Mouse (Mus musculus) forebrain, embryonic 14.5 days (tissue): ENCODE data around the gene Gns. TPM values are rescaled to one million over a fixed set of nuclear protein-coding genes. Genes with fewer than 3 reads are reported as not detected.

Source experiments
- ATAC-seq: fragments of 200-750 bp; cut with Nextera tagmentation; 2 replicates; pipeline ENCODE4 v1.8.0; 2017; ENCODE audit warnings: mild to moderate bottlenecking, moderate library complexity
- DNase-seq: peaks from one replicate; pipeline ENCODE4 v3.0.0-alpha.2; 2015; ENCODE audit warnings: low spot score
- H3K27ac ChIP-seq: fragments of 300-500 bp; sonication (generic); 2 replicates; pipeline ENCODE4 v1.5.1; 2014; ENCODE audit warnings: low read depth, mild to moderate bottlenecking, control low read depth, low read length, moderate library complexity
- H3K27me3 ChIP-seq: fragments of 300-500 bp; sonication (generic); replicated peaks from 2 replicates; pipeline ENCODE4 v1.6.1; 2014; ENCODE audit warnings: low read length, control low read depth, mixed read lengths; ENCODE audit not compliant: control insufficient read depth, insufficient read depth
- H3K36me3 ChIP-seq: fragments of 300-500 bp; sonication (generic); 2 replicates; pipeline ENCODE4 v1.6.1; 2014; ENCODE audit warnings: low read length, control low read depth; ENCODE audit not compliant: control insufficient read depth, insufficient read depth
- H3K4me1 ChIP-seq: fragments of 300-500 bp; sonication (generic); 2 replicates; pipeline ENCODE4 v1.6.1; 2014; ENCODE audit warnings: antibody characterized with exemption, low read length, control low read depth; ENCODE audit not compliant: control insufficient read depth, insufficient read depth
- H3K4me2 ChIP-seq: fragments of 300-500 bp; sonication (generic); 2 replicates; pipeline ENCODE4 v1.6.1; 2014; ENCODE audit warnings: mild to moderate bottlenecking, control low read depth, low read length
- H3K4me3 ChIP-seq: fragments of 300-500 bp; sonication (generic); 2 replicates; pipeline ENCODE4 v1.5.1; 2014; ENCODE audit warnings: low read depth, low read length, control low read depth
- H3K9ac ChIP-seq: fragments of 300-500 bp; sonication (generic); 2 replicates; pipeline ENCODE4 v1.6.1; 2014; ENCODE audit warnings: mild to moderate bottlenecking, low read length, control low read depth, moderate library complexity
- H3K9me3 ChIP-seq: fragments of 300-500 bp; sonication (generic); replicated peaks from 2 replicates; pipeline ENCODE4 v1.6.1; 2016; ENCODE audit warnings: low read length, control low read depth, mixed read lengths; ENCODE audit not compliant: control insufficient read depth
- WGBS: fragments of 180-500 bp; shearing (Covaris S2); extraction: QIAGEN DNeasy Blood & Tissue Kit; methylation state at CpG from one replicate; pipeline ENCODE4 v1.1.7; 2014; 5-methylcytosine and 5-hydroxymethylcytosine counted together
- polyA plus RNA-seq: library from polyadenylated mRNA; unstranded; fragments of >200 nt; fragmentation: Nextera tagmentation; extraction: Ambion mirVana; gene quantifications from 2 replicates; pipeline ENCODE4 v1.2.1, GENCODE M21; 2014

Gns gene
- polyA plus RNA-seq, 1 experiment from 2014 or later: 27.3 TPM

GRCm38 (mm10) chr10:121403946-121404345 lies 39.1 kb downstream of the Gns start:
- WGBS: 55% methylated on average over 7 of the region's 9 CpGs
- no peak overlapping the region for H3K9ac ChIP-seq

GRCm38 (mm10) chr10:121409717-121410116 lies 44.8 kb downstream of the Gns start:
- Histone ChIP-seq H3K4me2 (no peak overlapping the region), H3K36me3 (no peaks in the 10 kb centered on the region), H3K9me3 (no peaks in the 10 kb centered on the region), H3K27ac (no peak overlapping the region), H3K4me3 (no peak overlapping the region), H3K27me3 (no peaks in the 10 kb centered on the region), H3K9ac (no peak overlapping the region), H3K4me1 (no peaks in the 10 kb centered on the region)
- WGBS: 75% methylated on average over 7 of the region's 7 CpGs
- ATAC-seq (no peak), DNase-seq (peak; percentile 70)

More at GRCm38 (mm10) chr10:121403946-121404345, 39.1 kb downstream of the Gns start:
- no peak overlapping the region for H3K4me2 ChIP-seq
- no peaks in the 10 kb centered on the region for H3K27me3 ChIP-seq
- H3K4me3 ChIP-seq: no peak overlapping the region
- H3K4me1 ChIP-seq: no peaks in the 10 kb centered on the region
- no peaks in the 10 kb centered on the region for H3K36me3 ChIP-seq
- no peak overlapping the region for H3K27ac ChIP-seq
- no peaks in the 10 kb centered on the region for H3K9me3 ChIP-seq
- no peak for ATAC-seq
- DNase-seq: no peak

GRCm38 (mm10) chr10:121411721-121412455 lies 47.0 kb downstream of the Gns start:
- Histone ChIP-seq H3K9me3 (no peaks in the 10 kb centered on the region), H3K4me1 (no peaks in the 10 kb centered on the region), H3K4me2 (no peak overlapping the region), H3K9ac (no peak overlapping the region), H3K4me3 (no peak overlapping the region), H3K27me3 (no peaks in the 10 kb centered on the region), H3K36me3 (no peaks in the 10 kb centered on the region), H3K27ac (no peak overlapping the region)
- DNase-seq: no peak
- ATAC-seq: no peak
- 90% methylated on average over 11 of the region's 11 CpGs for WGBS

GRCm38 (mm10) chr10:121412824-121413223 lies 47.9 kb downstream of the Gns start:
- Histone ChIP-seq H3K9me3 (no peaks in the 10 kb centered on the region), H3K27me3 (no peaks in the 10 kb centered on the region), H3K4me1 (no peaks in the 10 kb centered on the region), H3K36me3 (no peaks in the 10 kb centered on the region), H3K9ac (no peak overlapping the region), H3K27ac (no peak overlapping the region), H3K4me2 (no peak overlapping the region), H3K4me3 (no peak overlapping the region)
- WGBS: 91% methylated on average over 17 of the region's 17 CpGs
- ATAC-seq (no peak), DNase-seq (no peak)

- no peak overlapping the region for H3K4me3 ChIP-seq
- H3K4me2 ChIP-seq: no peak overlapping the region
- no peaks in the 10 kb centered on the region for H3K27me3 ChIP-seq
- 94% methylated on average over 13 of the region's 13 CpGs for WGBS
- no peak overlapping the region for H3K9ac ChIP-seq
- H3K4me1 ChIP-seq: no peaks in the 10 kb centered on the region
- no peak for ATAC-seq
- no peak for DNase-seq
- H3K27ac ChIP-seq: no peak overlapping the region
- no peaks in the 10 kb centered on the region for H3K9me3 ChIP-seq
- H3K36me3 ChIP-seq: no peaks in the 10 kb centered on the region
Observed at GRCm38 (mm10) chr10:121414127-121414526, 49.2 kb downstream of the Gns start.

GRCm38 (mm10) chr10:121418835-121419234 lies 53.9 kb downstream of the Gns start:
- WGBS: 89% methylated on average over 14 of the region's 14 CpGs
- Histone ChIP-seq H3K27me3 (no peaks in the 10 kb centered on the region), H3K4me1 (peaks cover 7% of the 10 kb centered on the region), H3K36me3 (no peaks in the 10 kb centered on the region), H3K9ac (no peak overlapping the region), H3K9me3 (no peaks in the 10 kb centered on the region), H3K4me3 (no peak overlapping the region), H3K27ac (no peak overlapping the region), H3K4me2 (no peak overlapping the region)
- ATAC-seq (no peak), DNase-seq (no peak)

- WGBS: 75% methylated on average over 22 of the region's 22 CpGs
- H3K9me3 ChIP-seq: no peaks in the 10 kb centered on the region
- peaks cover 10% of the 10 kb centered on the region for H3K4me1 ChIP-seq
- H3K4me3 ChIP-seq: no peak overlapping the region
- no peak for DNase-seq
- H3K27ac ChIP-seq: no peak overlapping the region
- no peak overlapping the region for H3K9ac ChIP-seq
- no peaks in the 10 kb centered on the region for H3K27me3 ChIP-seq
- ATAC-seq: 0 out of 2 replicates have a peak, but pooled peaks have one; percentile 13
- H3K36me3 ChIP-seq: no peaks in the 10 kb centered on the region
- no peak overlapping the region for H3K4me2 ChIP-seq
Observed at GRCm38 (mm10) chr10:121419640-121420470, 55.0 kb downstream of the Gns start.

GRCm38 (mm10) chr10:121421023-121421422 lies 56.1 kb downstream of the Gns start:
- no peaks in the 10 kb centered on the region for H3K27me3 ChIP-seq
- H3K9ac ChIP-seq: no peak overlapping the region
- DNase-seq: no peak
- H3K4me2 ChIP-seq: no peak overlapping the region
- no peak overlapping the region for H3K4me3 ChIP-seq
- no peaks in the 10 kb centered on the region for H3K36me3 ChIP-seq
- no peak for ATAC-seq
- H3K9me3 ChIP-seq: no peaks in the 10 kb centered on the region
- no peak overlapping the region for H3K27ac ChIP-seq
- peaks cover 10% of the 10 kb centered on the region for H3K4me1 ChIP-seq
- WGBS: 60% methylated on average over 9 of the region's 9 CpGs
